Mouse (Mus musculus): ENCODE results near the gene Ddn. TPM values are rescaled to one million over a fixed set of nuclear protein-coding genes. Genes with fewer than 3 reads are reported as not detected.

Gene Ddn
- polyA plus RNA-seq, 2 experiments from 2014 or later: not detected

- ATAC-seq: no peak
Observed at GRCm38 (mm10) chr15:98796803-98797595, 12.3 kb downstream of the Ddn start.

GRCm38 (mm10) chr15:98793141-98793698 lies 16.1 kb downstream of the Ddn start:
- ATAC-seq: peak; percentile 47

- ATAC-seq: peak; percentile 54
Observed at GRCm38 (mm10) chr15:98792233-98793020, 16.9 kb downstream of the Ddn start.

DNA sequence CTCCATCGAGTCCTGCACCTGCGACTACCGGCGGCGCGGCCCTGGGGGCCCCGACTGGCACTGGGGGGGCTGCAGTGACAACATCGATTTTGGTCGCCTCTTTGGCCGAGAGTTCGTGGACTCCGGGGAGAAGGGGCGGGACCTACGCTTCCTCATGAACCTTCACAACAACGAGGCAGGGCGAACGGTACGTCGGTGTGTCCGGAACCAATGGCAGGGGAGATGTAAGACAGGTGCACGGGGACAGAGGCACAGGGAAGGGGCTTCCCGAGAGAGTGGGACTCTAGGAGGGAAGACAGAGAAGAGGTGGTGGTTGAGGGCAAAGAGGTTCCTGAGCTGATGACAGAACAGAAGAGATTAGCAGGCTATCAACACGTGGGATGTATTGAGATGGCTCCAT lies 17.5 kb downstream of the Ddn start:
- ATAC-seq: peak; percentile 27

DNA sequence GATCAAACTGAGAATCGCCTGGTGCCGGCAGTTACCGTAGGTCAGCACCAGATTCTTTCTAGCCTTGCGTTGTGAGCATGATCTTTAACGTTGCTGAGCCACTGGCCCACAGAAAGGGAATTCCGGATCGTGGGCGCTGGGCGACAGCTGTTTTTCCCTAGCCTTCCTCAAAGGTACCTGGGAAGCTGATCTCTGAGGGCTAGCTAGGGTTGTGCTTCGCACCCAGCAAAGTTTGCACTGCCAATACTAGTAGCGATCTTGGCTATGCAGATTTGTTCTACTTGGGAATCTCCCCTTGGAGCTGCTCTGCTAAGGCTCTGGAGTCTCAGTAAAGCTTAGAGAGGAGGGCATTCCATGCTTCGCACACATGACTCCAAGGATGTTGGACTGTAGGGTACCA lies 18.1 kb downstream of the Ddn start:
- peak; percentile 36 for ATAC-seq

DNA sequence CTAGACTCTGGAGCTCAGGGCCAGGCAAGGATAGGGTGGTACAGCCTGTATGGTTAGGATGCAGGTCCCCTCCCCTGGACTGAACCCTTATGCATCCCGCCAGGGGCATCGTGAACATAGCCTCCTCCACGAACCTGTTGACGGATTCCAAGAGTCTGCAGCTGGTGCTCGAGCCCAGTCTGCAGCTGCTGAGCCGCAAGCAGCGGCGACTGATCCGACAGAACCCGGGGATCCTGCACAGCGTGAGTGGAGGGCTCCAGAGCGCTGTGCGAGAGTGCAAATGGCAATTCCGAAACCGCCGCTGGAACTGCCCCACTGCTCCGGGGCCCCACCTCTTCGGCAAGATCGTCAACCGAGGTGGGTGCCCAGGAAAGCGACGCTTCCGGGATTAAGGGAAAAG lies 18.5 kb downstream of the Ddn start:
- no peak for ATAC-seq

- no peak for ATAC-seq
Observed at GRCm38 (mm10) chr15:98789661-98790535, 19.4 kb downstream of the Ddn start, which contains the start of gene Wnt1. Wnt1 (plus strand) TSS chr15:98789857.

DNA sequence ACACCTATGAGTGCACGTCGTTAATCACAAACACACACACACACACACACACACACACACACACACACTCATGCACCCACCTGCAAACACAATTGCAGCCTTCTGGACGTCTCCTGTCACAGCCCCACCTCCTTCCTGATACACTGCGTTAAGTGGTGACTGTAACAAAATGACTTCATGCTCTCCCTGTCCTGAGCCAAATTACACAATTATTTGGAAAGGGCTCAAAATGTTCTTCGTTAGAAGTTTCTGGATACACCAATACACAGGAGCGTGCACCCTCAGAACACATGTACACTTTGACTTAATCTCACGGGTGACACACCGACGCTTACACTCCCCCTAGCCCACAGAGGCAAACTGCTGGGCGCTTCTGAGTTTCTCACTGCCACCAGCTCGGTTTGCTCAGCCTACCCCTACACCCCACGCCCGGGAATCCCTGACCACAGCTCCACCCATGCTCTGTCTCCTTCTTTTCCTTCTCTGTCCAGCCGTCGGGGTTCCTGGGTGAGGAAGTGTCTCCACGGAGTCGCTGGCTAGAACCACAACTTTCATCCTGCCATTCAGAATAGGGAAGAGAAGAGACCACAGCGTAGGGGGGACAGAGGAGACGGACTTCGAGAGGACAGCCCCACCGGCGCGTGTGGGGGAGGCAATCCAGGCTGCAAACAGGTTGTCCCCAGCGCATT lies 20.2 kb downstream of the Ddn start:
- no peak for ATAC-seq

GRCm38 (mm10) chr15:98787930-98788329 lies 21.4 kb downstream of the Ddn start:
- no peak for ATAC-seq

GRCm38 (mm10) chr15:98785744-98786143 lies 23.5 kb downstream of the Ddn start:
- ATAC-seq: no peak

- no peak for ATAC-seq
Observed at GRCm38 (mm10) chr15:98781166-98781565, 28.1 kb downstream of the Ddn start.

DNA sequence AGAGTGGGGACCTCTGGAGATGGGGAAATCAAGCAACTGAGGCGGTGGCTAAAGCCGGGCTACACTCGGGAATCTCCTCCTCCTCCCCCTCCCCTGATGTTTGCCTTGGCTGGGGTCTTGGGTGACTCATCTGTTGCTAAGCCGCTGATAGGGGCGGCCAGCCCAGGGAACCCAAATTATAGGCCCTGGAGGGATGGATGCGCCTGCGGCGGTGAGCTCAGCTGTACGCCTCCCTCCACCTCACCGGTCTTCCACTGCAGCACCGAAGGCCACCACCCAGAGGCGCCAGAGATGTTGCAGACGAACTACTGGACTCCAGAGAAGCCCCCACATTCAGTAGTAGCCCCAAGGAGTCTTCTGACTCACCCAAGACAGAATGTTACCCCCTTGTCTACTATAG lies 28.7 kb downstream of the Ddn start:
- no peak for ATAC-seq

GRCm38 (mm10) chr15:98780075-98780474 lies 29.2 kb downstream of the Ddn start:
- ATAC-seq: no peak

GRCm38 (mm10) chr15:98778806-98779205 lies 30.5 kb downstream of the Ddn start:
- ATAC-seq: no peak

DNA sequence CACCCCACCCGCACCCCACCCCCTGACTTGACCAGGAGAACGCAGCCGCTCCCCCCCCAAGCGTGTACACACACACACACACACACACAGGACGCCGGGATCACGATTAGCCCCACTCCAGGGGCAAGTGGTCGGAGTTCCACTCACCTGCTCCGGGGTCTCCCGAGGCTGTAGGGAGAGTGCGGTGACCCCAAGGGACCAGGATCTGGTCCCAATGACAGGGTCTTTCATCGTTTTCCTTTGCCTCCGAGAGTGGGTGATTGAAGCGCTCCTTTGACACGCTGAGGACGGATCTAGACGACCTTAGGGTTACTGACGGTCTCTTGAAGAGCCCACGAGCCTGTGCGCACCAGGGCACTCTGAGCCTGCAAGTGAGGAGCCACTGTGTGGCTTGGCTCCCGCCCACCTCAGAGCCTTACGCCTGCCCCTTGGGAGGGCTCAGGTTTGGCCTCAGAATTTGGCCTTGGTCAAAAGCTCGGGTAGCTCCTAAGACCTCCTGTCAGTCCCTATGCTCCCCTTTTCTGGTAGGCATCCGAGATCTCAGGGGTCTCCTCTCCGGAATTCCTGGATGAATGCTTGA lies 31.0 kb downstream of the Ddn start:
- ATAC-seq: no peak

DNA sequence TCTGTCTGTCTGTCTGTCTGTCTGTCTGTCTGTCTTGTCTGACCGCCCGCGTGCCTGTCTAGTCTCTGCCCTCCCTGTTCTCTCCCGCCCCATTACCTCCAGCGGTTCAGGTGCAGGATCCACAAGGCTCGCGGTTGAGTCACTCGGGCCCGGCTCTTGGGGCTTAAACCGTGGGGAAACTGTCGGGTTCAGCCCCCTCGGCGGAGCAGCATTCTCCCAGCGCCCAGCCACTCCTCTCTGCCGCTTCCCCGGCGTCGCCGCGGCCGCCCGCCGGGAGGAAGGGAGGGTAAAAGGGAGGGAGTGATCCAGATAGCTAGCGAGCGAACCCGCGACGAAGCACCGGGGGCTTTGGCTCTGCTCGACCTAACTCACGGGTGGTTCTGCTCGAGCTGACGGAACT lies 31.5 kb downstream of the Ddn start, which contains the start of gene Wnt10b:
Gene Wnt10b, minus strand, starts transcription at position 389 of the 400 bp plus-strand sequence.
- no peak for ATAC-seq

DNA sequence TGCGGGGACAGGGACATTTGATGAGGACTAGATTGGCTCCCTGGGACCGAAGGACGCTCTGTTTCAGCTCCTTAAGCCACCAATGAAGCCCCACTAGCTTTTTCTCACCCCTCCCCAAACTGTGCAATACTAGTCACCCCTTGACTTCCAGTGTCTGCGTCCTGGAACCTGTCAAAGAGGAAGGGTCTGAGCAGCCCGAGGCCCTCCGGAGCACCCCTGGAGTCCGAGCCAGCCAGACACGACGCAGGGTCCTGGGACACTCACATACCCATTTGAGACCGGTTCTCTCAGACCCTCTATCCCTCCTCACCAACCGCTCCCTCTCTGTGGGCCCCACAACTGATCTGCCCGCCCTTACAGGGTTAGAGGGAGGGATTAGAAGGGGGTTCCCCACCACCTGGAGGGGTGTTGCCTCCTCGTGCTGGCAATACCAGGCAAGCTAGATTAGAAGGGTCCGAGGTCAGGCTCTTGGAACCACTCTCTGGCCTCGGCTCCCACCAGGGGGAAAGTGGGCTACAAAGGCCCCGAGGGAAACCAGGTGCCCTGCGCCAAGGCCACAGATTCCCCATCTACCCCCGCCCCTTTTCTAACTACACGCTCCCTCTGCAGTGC lies 32.2 kb downstream of the Ddn start:
- no peak for ATAC-seq

DNA sequence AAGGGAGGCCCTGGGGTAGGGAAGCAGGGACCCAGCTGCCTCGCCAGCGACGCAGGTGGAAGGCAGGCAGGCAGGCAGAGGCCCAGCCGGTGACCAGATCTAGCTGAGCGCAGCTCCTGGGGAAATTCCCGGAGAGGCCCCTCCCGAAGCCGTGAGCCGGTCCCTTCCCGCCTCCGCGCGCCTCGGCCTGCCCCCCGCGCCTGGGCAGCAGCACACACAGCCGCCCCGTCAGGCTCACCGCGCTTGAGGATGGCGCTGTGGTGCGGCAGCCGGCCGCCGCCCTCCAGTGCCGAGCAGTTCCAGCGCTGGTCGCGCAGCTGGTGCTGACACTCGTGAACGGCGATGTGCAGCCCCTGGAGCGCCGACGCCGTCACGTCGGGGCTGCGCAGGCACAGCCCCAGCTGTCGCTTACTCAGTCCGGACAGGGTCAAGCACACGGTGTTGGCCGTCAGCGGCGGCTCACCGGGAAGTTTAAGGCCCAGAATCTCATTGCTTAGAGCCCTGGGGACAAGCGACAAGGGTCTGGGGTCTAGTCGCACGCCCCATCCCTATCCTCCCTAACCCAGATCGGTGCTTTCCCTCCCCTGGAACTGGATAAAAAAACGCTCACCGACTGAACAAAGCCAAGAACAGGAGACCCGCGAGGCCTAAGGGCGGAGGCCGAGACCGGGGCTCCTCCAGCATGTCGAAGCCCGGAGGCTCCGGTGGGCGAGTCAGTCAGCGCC lies 32.8 kb downstream of the Ddn start:
- peak; percentile 46 for ATAC-seq

DNA sequence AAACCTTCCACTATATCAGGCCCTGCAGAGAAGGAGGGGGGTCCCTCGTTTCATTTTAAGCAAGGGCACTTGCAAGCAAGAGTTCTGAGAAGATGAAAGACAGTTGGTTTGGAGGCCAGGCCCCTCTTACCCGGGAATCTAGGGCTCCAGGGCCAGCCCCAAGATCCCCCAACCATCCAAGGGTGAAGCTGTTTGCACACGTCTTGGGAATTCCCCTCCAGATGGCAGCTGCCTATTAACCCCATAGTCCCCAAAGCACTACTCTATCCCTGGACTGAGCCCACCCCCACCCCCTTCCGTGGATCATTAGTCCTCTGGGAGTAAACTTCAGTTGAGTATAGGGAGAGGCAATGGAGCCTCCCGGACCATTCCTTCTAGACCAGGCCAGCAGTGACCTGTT lies 33.8 kb downstream of the Ddn start:
- ATAC-seq: no peak

DNA sequence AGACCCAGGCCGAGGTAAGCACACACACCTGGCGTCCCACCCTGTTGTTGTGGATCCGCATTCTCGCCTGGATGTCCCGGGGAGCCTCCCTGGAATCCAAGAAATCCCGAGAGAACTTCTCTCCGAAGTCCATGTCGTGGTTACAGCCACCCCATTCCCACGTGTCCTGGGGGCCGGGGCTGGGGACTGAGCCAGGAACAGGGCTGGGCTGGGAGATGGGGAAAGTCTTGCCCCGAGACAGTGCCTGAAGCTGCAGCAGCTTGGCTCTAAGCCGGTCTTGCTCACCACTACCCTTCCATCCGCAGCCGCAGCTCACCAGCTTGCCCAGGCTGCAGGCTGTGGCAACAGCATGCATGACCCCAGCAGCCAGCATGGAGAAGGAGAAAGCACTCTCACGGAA lies 35.2 kb downstream of the Ddn start:
- ATAC-seq: no peak

Measured in CD4-positive, CD25-positive, alpha-beta regulatory T cell, adult 4 months (primary cell).